Mouse (Mus musculus) liver, adult 2 months (tissue): ENCODE measurements around the gene Plek.

Experiments used
- CTCF ChIP-seq: fragments of 200-500 bp; IDR thresholded peaks from 2 replicates; pipeline ENCODE4 v1.5.1; 2011; ENCODE audit warnings: low read depth, low read length, control low read depth
- POLR2A ChIP-seq: fragments of 200-500 bp; IDR thresholded peaks from 2 replicates; pipeline ENCODE4 v1.6.1; 2011; ENCODE audit warnings: low read length, control low read depth; ENCODE audit not compliant: insufficient read depth; ENCODE audit errors: extremely low read depth

DNA sequence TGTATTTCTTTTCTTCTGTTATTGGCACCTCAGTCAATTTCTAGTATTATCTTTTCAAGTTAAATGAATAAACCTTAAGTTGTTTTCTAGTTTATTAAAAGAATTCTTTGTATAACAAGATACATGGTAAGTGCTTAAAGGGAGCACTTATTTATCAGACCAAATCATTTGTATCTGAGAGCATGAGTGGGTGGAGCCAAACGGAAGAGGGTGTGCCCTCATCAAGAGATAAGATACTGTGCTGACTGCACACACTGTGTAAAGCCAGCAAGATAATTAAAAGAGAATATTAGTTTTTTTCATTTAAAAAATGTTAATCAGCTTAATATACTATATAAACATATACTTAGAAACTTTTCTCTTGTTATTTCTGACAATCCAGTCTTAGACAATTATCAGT lies 93.7 kb downstream of the Plek start:
- no peak for TF ChIP-seq POLR2A
- no peak for TF ChIP-seq CTCF
